Mouse (Mus musculus) kidney, adult 18-20 months (tissue): ENCODE data around the gene Ranbp9.

Source experiments
- DNase-seq: peaks from one replicate; pipeline ENCODE4 v3.0.0; 2021

Gene Ranbp9

GRCm38 (mm10) chr13:43480957-43481858 is at the start of gene Ranbp9:
Gene Ranbp9, minus strand, starts transcription at chr13:43481282.
- DNase-seq: peak; percentile 82

DNA sequence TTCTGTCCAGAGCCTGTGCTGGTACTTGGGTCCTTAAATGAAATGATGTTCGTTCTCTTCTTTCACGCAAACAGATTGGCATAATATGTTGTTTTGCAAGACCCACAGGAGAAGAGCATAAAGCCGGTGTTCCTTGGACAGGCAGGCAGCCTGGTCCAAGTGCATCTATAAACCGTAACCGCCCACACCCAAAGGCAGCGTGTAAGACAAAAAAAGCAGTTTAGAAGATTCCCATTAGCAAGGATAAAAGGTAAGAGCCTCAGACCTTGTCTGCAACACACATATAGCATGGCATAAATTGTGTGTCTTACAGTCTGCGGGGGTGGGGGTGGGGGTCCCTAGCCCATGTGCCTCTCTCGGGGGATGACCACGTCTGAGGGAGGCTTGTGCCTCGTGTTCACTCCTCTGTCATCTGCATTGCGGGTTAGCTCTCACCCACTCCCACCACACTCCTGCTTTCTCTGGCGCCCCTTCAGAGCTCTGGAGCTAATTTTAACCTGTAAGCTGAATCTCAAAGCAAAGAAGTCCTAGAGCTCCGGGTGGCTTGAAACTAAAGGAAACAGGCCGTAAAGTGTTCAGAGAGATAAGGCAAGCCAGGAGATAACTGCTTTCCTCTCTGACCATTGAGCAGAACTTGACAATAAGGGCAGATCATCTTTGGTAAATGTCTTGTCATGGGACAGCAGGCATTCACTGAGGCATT is 49.2 kb upstream of the Ranbp9 start:
- no peak for DNase-seq

DNA sequence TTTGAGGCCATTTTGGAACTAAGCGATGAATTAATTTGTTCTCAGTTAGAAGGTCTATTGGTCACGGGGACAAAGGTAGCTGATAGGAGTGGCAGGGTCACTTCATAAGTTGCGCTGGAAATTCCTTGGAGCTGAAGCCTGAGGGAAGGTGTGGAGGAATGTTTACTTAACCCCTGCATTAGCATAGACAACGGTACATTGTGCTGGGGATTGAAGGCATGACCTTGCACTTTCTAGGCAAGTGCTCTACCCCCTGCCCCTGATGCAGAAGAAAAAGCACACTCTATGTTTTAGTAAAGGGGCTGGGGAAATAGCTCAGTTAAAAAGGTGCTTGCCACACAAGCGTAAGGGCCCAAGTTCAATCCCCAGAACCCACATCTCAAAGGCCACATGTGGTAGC is 45.2 kb upstream of the Ranbp9 start:
- DNase-seq: no peak

GRCm38 (mm10) chr13:43525363-43526134 is 44.5 kb upstream of the Ranbp9 start:
- no peak for DNase-seq

DNA sequence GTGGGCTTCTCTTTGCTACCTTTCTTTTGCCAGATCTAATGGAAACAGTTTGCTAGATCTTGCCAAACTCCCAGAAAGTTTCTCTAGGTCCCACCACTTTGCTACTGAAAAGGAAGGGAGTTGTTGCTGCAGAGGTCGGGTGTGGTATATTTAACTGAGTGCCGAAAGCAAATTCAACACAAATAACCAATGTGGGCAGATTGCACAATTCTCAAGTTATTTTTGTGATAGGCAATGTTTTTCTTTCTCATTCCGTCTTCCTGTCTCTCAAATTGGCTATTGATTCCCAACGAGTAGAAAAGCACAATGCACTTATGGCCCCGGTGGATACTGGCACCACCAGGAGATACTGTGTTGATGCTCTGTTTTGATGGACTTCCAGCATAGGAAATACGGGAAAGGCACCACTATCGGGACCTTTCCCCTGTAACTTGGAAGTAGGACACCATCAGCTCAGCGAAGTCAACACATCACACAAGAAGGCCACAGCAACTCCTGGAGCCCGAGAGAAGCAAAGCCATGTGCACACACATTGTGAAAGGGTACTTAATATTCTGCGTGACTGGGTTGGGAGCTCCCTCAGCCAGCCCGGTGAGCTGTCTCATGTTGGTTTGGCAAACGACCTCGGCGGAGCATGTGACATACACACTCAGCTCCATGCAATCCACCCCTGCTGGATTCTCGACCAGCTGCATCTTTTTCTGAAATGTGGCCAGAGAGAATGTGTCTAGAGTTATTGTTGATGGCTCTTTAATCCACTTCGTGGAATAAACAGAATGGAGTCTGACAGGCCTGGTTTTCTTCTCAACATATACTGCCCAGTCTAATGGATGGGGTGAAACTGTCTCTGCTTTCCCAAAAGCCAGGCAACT is 43.6 kb upstream of the Ranbp9 start:
- DNase-seq: no peak

DNA sequence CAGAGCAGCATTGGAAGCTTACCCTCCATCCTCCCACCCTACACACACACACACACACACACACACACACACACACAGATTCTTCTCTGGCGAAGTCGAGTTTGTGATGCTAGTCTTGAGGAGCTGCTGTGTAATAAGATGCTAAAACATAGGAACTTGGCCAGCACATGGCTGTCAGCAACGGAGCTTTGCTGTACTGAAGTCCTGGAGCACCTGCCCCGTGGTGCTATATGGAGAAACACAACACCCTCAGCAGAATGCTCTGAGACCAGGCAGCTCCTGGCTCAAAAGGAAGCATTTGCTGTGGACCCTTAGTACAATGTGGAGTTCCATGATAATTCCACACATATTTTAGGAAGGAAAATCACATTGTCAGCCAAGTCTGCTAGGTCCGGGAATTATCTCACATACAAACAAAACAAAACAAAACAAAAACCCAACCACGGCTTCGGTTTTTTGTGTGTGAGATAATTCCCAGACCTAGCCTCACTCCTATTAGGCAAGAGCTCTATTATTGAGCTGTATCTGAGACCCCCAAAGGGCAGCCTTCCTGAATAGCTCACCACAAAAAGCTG is 42.9 kb upstream of the Ranbp9 start:
- no peak for DNase-seq

DNA sequence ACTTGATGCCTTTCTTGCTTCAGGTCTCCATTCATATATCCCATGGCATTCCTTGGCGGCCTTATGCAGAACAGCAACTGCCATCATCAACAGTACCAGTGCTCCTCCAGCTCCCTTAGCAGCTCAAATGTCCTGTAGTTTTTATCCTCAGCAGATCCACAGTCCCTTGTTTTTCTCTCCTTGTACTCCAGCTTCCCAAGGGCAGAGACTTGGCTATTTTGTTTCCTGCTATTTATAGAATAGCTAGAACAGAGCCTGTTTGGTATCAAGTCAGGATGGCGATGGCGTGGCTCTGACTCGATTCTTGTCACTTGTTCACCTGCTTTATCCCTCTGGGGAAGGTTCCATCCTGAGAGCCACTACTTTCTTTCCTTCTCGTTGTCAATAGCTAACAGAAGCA is 40.9 kb upstream of the Ranbp9 start:
- DNase-seq: no peak

DNA sequence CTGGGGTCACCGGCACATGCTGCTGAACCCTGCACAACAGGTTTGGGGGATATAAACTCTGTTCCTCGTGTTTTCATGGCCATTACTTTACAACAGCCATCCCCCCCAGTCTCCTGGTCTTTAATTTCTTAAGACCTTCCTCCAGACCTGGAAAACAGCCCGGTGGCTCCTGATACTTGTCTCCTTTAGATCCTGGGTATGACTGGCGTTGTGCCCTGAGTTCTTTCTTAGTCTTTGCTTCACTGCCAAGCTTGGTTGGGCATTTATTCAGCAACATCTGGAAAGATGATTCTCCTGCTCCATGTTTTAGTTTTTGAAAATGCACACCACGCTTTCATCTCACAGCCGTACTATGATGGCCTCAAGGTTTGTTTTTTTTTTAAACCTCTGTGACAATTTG is 38.2 kb upstream of the Ranbp9 start:
- DNase-seq: no peak

- DNase-seq: no peak
Measured at GRCm38 (mm10) chr13:43517371-43517770, 36.3 kb upstream of the Ranbp9 start.

DNA sequence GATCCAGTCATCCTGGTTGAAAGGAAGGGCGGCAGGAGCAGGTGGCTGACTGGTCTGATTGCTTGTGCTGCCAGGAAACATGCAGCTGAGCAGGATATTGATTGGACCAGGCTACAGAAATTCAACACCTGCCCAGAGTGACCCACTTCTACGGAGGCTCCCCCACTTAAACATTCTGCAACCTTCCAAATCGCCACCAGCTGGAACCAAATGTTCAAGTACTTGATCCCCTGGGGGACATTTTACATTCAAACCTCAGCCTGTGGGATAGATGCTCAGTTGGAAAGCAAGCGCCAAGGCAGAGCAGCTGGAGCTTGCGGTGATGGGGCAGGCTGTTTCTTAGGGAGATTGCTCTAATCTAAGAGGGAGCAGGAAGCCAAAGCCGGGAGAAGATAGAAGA is 35.8 kb upstream of the Ranbp9 start:
- no peak for DNase-seq

GRCm38 (mm10) chr13:43516119-43516518 is 35.0 kb upstream of the Ranbp9 start:
- DNase-seq: no peak

DNA sequence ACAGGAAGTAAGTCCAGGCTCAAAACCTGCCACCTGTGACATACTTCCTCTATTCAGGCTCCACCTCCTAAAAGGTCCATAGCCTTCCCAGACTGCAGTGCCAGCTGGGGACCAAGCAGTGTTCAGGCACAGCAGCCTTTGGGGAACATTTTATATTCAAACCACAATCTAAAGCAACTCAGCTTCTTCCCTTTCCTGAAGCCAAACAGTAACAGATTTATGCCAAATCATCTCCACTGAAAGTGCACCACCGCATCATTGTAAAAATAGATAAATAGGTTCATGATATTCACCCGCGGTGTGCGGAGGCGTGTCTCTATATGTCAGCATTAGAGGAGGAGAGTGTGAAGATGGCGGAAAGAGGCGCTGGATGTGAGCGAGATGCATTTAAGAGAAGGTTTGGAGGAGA is 33.9 kb upstream of the Ranbp9 start:
- DNase-seq: no peak

- no peak for DNase-seq
Measured at GRCm38 (mm10) chr13:43512736-43513135, 31.7 kb upstream of the Ranbp9 start.

GRCm38 (mm10) chr13:43505798-43506197 is 24.7 kb upstream of the Ranbp9 start:
- no peak for DNase-seq

DNA sequence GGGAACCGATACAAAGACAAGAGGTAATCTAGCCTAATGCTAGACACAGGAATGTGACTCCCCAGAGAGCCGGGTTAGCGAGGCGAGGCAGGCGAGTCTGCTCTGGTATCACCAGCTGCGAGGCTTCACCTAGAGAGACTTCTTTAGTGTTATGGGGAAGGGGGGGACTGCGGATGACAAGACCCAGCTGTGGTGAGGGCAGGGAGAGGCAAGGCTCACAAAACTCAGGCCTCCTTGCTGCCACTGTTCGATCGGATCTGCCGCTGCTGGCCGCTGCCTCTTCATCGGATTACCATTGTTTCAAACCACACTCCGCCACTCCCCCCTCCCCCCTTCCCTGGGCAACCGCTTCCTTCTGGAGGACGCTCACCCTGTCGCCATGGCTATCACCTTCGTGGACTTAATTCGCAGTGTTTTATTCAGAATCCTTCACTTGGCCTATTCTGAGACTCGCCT is 22.3 kb upstream of the Ranbp9 start:
- DNase-seq: peak; percentile 37

GRCm38 (mm10) chr13:43501601-43502000 is 20.5 kb upstream of the Ranbp9 start:
- DNase-seq: no peak

- no peak for DNase-seq
Measured at GRCm38 (mm10) chr13:43500483-43500850, 19.4 kb upstream of the Ranbp9 start.

GRCm38 (mm10) chr13:43499731-43500482 is 18.8 kb upstream of the Ranbp9 start:
- peak; percentile 26 for DNase-seq

- peak; percentile 59 for DNase-seq
Measured at GRCm38 (mm10) chr13:43498849-43499248, 17.8 kb upstream of the Ranbp9 start.

DNA sequence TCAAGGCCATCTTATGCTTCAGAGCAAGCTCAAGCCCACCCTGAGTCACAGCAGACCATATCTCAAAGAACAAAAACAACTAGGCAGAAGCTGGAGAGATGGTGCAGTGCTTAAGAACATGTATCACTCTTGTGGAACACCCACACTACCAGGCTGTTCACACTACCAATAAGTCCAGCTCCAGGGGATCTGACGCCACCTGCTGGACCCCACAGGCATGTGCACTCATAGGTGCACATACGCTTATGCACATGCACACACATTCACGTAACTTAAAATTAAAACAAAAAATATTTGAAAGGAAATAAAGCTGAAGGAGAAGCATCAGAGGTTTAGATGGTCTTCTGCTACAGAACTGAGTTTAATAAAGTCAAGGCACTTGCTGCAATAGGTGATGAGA is 16.7 kb upstream of the Ranbp9 start:
- no peak for DNase-seq

DNA sequence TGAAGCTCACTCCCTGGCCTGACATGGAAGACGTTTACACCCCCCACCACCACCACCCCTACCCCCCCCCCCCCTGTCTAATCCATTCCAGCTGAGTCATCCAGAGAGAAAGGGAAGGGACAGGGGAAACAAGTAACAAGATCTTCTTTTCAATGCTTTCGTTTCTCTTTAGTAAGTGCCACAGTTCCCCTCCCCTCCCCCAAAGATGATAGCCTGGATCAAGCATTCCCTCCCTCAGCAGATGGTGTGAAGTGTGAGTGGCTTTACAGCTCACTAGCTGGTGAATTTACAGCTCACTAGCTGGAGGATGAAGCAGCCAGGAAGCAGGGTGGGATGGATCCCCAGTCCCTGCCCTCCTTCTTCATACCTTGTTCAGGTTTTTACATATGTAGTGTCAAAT is 15.6 kb upstream of the Ranbp9 start:
- DNase-seq: no peak
